Mouse (Mus musculus) embryonic fibroblast, embryonic 13.5 days (primary cell): ENCODE results near the gene Ppp4c.

Experiments used
- CTCF ChIP-seq: IDR thresholded peaks from 2 replicates; pipeline ENCODE4 v1.5.1; 2011; ENCODE audit warnings: mild to moderate bottlenecking, control low read depth, low read length, moderate library complexity, borderline replicate concordance; ENCODE audit not compliant: insufficient read depth
- POLR2A ChIP-seq: IDR thresholded peaks from 2 replicates; pipeline ENCODE4 v1.6.1; 2011; ENCODE audit warnings: low read depth, mild to moderate bottlenecking, control low read depth, low read length, moderate library complexity

DNA sequence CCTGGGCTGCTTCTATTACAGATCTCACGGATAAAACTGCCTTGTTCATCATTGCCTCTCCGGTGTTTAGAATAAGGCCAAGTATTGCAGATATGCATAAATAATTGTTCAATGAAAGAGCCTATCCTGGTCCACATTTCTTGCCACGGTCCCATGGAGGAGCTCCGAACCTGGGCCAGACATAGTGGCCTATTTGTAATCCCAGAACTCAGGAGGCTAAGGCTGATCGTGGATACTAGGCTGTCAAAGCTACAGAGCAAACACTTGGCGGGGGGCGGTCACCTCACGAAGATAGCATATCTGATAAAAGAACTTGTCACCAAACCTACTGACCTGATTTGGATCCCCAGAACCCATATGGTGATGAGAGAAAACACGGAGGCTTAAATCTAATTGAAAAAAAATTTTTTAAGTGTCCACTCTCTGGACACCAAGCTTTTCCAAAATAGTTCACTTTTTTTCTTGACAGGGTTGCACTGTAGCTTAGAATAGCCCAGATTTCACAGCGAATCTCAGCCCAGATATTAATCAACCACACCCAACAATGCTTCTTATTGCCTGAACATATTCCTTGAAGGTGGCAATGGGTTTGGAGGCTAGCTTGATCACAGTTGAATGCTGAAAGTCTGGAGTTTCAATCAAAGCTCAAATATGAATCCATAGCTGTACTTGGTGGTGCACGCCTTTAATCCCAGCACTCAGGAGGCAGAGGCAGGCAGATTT lies 586 bp upstream of the Ppp4c start:
- TF ChIP-seq CTCF (no peak), POLR2A (no peak; the same call in 1 of the 2 replicates)
